Mouse (Mus musculus) right cerebral cortex, postnatal 36 days (tissue): Measurements from ENCODE around the gene Eps15.

Experiments
- DNase-seq, 2 experiments: peaks; one replicate each; pipeline ENCODE4 v3.0.0; 2022; ENCODE audit warnings: low spot score in 2 of 2, mixed read lengths in 1 of 2

The Eps15 gene

DNA sequence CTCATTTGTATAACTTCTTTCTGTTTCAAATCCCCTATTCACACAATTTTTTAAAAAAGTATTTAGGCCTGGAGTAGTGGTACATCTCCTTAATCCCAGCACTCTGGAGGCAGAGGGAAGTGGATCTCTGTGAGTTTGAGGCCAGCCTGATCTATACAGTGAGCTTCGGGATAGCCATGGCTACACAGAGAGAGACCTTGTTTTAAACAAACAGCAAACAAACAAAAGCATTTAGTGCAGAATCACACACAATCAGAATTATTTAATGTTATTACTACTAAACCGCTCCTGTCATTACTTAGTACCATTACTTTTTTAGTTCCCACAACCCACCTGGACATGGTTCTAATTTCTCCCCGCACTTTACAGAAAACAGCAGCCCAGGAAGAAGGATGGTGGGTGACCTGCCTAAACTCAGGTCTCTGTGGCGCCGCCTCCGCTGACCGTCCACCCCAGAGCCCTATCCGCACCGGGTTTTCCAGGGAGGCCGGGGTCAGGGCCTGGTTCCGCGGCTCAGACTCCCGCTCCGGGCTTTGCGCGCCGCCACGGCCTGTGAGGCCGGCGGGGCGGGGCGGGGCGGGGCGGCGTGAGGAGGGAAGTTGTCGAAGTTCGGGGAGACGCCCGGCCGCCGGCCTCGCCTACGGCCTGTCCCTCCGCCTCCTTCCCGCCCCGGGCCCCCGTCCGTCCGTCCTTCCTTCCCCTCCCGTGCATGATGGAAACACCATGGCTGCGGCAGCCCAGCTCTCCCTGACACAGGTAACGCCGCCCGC, at the start of gene Eps15:
Gene Eps15, plus strand, starts transcription at position 580 of the 770 bp plus-strand sequence.
- DNase-seq = peak; percentile 41 to 66

DNA sequence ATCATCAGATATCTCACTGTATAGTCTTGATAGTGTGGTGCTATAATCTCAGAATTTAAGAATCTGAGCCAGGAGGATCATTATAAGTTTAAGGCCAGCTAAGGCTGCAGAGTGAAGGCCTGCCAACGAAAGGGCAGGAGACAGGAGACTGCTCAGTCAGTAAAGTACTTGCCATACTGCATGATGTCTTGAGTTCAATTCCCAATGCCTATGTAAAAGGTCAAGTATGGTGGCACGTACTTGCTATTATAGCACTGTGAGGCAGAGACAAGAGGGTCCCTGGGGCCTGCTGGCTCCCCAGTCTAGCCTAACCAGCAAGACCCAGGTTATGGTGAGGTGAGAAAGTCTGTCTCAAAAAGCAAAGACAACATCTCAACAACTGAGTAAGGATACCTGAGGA, 45.9 kb upstream of the Eps15 start, which contains the start of gene Calr4:
Gene Calr4, plus strand, starts transcription at position 301 of the 400 bp plus-strand sequence.
- DNase-seq = no peak

DNA sequence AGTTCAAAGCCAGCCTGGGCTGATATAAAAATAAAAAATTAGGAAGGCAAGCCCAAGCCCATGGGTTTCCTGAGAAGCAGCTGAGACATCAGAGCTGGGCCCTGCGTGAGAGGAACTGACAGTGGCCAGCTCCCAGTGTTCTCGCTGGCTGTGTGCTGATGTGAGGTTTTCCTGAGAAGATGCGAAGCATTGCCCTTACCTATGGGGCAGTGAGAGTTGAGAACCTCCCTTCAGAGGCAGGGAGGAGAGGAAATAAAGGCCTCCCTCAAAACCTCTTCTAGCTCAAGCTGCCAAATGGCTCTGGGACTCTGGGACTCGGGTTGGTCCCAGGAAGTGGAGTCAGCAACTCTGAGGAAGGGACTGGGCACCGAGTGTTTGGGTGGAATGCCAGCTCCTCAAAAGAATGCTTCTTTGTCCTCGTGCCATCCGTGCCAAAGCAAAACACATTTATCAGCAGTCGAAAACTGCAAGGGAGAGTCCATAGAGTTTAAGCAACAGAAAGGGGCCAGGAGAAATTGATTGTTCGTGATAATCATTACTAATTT, 45.2 kb upstream of the Eps15 start:
- DNase-seq = no peak

DNA sequence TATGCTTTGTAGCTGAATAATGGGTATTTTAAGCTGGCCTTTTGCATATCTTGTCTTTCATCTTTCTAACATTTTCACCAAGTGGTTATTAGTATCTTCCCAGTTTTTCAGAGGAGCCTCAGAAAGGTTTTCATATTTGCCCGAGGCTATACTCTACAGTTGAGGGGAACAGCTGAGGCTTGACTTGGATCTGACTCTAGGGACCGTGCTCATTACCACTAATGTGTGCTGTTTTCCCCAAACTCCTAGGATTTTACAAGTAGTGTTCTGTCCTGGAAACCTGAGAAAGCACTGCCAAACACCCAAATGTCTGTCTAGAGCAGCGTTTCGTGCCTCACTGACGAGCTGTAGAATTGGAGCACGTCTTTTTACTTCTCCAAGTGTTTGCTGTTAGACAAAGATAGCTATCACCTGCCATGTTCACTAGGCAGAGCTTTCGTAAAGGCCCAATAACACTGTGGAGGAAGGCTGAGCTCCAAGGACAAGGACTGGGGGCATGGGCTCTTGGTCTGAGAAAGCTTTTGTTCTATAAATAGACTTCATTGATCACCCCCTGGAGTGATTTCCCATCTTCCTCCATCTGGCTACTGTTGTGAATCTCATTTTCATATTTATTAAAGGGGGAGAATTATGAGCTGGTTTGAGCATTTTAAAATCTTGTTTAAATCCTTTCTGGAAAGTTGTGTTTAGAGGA, 43.7 kb upstream of the Eps15 start:
- DNase-seq = no peak

DNA sequence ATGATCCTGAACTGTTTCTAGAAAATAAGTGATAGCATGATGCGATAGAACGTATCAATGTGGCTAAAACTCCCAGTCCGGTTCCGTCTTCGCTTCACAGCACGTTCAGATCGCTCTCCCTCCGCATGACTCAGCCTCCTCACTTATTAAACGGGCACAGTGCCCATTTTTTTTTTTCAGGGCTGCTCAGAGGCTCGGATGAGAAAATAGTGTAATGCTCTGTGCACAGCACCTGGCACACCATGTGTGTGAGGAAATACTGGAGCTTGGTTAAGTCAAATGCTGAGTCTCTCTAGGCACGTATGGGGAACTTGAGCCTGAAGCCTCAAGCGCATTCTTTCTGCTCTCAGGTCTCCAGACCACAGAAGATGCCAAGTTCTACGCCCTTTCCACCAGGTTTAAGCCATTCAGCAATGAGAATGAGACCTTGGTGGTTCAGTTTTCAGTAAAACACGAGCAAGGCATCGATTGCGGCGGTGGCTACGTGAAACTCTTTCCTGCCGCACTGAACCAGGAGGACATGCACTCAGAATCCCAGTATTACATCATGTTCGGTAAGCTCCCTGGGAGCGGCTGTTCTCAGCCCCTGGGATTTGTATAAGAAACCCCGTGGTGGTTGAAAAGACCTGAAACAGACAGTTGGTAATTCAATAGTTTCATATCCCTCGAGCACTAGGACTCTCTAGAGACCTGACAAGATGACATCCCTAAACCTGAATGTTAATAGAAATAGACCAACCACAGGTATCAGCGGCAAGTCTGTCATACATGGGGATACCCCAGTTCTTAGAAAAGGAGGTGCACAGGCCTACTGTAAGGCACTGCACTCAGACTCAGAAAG, 41.4 kb upstream of the Eps15 start:
- DNase-seq = peak; percentile 28 to 36

- no peak for DNase-seq
These were observed 38.8 kb upstream of the Eps15 start for GRCm38 (mm10) chr4:109241221-109241620.

- DNase-seq = no peak
These were observed 38.1 kb upstream of the Eps15 start for GRCm38 (mm10) chr4:109241934-109242333.

DNA sequence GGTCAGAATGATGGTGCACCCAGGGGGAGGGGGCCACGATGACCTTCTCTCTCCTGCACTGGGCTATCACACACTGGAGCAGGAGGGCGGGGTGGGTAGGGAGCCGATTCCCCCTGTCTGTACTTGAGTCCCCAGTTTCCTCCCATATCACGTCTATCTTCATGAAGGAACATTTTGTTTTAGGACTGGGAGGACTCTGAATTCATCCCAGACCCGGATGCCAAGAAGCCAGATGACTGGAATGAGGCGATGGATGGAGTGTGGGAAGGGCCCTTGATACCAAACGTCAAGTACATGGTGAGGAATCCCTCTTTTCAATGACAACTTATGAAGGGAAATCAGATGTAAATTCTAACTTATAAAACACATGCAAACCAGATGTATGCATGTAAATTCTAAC, 35.6 kb upstream of the Eps15 start:
- DNase-seq = no peak

DNA sequence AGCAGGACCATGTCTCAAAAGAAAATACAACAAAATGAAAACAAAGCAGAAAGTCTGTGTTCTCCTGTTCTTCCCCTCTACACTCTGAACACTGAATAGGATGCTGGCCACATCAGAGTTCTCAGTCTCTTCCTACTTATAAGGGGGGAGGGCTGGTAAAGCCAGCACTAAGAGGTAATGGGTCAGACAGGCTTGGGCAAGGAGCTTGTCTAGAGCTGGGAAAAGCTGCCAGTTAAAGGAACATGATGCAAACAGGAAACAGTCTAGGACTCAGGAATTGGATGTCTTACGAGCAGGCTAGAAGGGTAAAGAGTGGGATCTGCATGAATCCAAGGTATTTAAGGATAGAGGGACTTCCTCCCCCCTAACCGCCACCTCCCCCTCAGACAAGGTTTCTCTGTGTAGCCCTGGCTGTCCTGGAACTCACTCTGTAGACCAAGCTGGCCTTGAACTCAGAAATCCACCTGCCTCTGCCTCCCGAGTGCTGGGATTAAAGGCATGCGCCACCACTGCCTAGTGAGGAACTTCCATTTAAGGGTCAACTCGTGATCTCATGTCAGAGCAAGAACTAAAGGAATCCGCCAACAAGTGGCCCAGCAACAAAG, 35.0 kb upstream of the Eps15 start:
- DNase-seq = no peak

DNA sequence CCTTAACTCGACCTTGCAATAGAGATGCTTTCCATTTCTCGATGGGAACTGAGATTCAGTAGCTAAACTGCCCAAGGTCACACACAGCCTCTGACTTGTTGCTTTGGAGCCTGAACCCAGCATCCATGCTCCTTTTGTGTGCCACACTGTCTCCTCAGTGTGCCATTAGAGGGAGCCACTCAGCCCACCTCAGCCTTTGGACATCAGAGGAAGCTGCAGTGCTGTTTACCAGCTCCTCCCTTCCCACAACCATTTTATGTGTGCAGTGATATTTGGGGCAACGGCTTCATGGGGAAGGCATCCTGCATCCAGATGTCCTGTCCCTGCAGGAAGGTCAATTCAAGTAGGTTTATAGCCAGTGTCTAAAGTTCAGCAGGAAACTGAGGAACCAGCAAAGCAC, 28.5 kb upstream of the Eps15 start:
- no peak for DNase-seq

DNA sequence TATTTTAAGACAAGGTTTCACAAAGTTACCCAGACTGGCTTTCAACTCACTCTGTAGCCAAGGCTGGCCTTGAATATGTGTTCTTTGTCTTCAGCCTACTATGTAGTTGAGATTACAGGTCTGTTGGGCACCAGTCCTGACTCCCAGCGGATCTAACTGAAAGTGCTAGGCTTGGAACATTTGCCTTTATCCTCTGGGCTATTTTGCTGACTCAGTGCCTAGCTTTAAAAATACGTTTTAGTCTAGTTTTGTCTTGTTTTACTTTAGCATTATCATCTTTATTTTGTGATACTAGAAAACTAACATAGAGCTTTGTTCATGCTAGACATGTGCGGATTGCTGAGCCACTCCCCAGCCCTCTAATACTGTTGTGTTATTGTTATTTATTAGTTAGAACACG, 27.9 kb upstream of the Eps15 start:
- no peak for DNase-seq

- DNase-seq = no peak
These were observed 26.4 kb upstream of the Eps15 start for GRCm38 (mm10) chr4:109253664-109254151.

DNA sequence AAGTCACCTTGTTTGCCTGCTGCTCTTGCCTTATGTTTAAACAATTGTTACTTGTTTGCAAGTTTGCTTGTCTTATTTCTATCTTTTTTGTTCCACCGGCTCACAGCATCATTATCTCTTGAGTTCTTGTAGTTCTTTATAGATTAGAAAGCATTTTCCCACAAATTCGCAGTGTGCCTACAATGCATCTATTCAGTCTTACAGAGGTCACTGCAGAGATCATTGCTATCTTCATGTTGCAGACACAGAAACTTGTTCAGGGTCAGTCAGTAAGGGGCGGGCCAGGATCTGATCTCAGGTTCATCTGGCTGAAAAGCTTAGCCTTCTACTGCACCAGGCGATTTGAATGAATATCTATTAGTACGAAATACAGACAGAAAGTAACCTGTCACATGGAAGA, 25.6 kb upstream of the Eps15 start:
- no peak for DNase-seq

DNA sequence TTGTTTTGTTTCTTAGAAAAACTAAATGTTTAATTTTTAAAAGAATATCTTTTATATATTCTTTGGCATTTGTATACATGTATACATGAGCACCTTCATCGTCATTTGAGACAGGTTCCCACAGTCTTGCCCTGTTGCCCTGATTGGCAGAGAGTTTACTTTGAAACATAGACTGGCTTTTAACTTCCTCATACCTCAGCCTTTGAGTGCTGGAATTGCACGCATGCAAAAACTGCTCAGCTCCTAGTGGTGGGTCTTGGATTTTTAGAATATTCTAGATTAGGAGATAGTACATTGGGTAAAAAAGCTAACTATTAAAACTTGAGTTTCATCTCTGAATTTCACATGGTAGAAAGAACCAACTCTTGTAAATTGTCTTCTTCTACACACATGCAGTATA, 24.7 kb upstream of the Eps15 start:
- DNase-seq = no peak

GRCm38 (mm10) chr4:109255727-109256417, 24.2 kb upstream of the Eps15 start:
- DNase-seq = no peak

- DNase-seq = no peak
These were observed 23.3 kb upstream of the Eps15 start for GRCm38 (mm10) chr4:109256791-109257190.

- DNase-seq = no peak
These were observed 22.4 kb upstream of the Eps15 start for GRCm38 (mm10) chr4:109257639-109258038.

- no peak for DNase-seq
These were observed 18.0 kb upstream of the Eps15 start for GRCm38 (mm10) chr4:109262068-109262467.

DNA sequence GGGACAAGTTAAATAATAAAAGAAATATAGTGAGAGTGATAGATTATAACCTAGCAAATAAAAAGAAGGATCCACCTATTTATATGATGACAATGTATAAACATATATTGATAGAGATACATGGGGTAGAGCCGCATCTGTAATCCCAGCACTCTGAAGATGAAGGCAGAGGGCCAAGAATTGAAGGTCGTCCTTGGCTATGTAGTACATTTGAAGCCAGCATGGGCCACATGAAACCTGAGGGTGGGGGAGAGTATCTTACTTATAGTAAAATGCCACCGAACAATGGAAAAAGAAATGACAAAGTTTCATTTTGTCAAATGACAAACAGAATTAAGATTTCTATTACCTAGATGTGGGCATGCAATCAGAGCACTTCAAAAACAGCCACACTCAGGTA, 14.0 kb upstream of the Eps15 start:
- DNase-seq = no peak

- no peak for DNase-seq
These were observed 13.3 kb upstream of the Eps15 start for GRCm38 (mm10) chr4:109266744-109267143.

DNA sequence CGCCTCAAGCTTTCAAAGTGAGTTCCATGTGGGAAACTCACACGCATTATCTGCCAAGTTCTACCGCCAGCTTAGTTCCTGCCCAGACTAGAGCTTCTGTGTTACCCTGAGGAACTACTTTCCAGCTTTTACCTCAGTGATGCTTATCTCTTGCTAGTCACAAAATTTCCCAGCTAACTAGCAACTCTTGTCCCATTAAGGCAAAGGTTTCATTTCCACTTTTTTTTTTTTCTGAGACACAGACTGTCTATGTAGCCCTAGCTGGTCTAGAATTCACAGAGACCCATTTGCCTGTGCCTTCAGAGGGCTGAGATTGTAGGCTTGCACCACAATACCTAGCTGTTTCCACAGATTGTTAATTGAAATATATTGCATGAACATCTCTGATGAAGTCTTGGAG, 12.6 kb upstream of the Eps15 start:
- DNase-seq = no peak
